Mouse (Mus musculus) stomach, embryonic 15.5 days (tissue): Measurements from ENCODE around the gene Msi2. TPM values are rescaled to one million over a fixed set of nuclear protein-coding genes. Genes with fewer than 3 reads are reported as not detected.

Source experiments
- ATAC-seq: fragments of 200-750 bp; cut with Nextera tagmentation; 2 replicates; pipeline ENCODE4 v1.8.0; 2017; ENCODE audit warnings: low read depth, moderate number of reproducible peaks, moderate TSS enrichment; ENCODE audit not compliant: insufficient read depth, low FRiP score
- H3K27ac ChIP-seq: fragments of 300-500 bp; sonication (generic); 2 replicates; pipeline ENCODE4 v1.5.1; 2015; ENCODE audit warnings: mild to moderate bottlenecking, inconsistent platforms
- H3K27me3 ChIP-seq: fragments of 300-500 bp; sonication (generic); replicated peaks from 2 replicates; pipeline ENCODE4 v1.6.1; 2015; ENCODE audit warnings: inconsistent platforms
- H3K36me3 ChIP-seq: fragments of 300-500 bp; sonication (generic); 2 replicates; pipeline ENCODE4 v1.6.1; 2015; ENCODE audit warnings: inconsistent platforms
- H3K4me1 ChIP-seq: fragments of 300-500 bp; sonication (generic); 2 replicates; pipeline ENCODE4 v1.6.1; 2015; ENCODE audit warnings: inconsistent platforms
- H3K4me2 ChIP-seq: fragments of 300-500 bp; sonication (generic); 2 replicates; pipeline ENCODE4 v1.6.1; 2015; ENCODE audit warnings: mild to moderate bottlenecking, inconsistent platforms
- H3K4me3 ChIP-seq: fragments of 300-500 bp; sonication (generic); replicated peaks from 2 replicates; pipeline ENCODE4 v1.5.1; 2015; ENCODE audit warnings: inconsistent platforms
- H3K9ac ChIP-seq: fragments of 300-500 bp; sonication (generic); 2 replicates; pipeline ENCODE4 v1.6.1; 2015; ENCODE audit warnings: inconsistent platforms
- H3K9me3 ChIP-seq: fragments of 300-500 bp; sonication (generic); 2 replicates; pipeline ENCODE4 v1.6.1; 2016; ENCODE audit warnings: inconsistent platforms
- WGBS: fragments of 180-500 bp; shearing (Covaris S2); methylation state at CpG from one replicate; pipeline ENCODE4 v1.1.7; 2015; 5-methylcytosine and 5-hydroxymethylcytosine counted together
- polyA plus RNA-seq: library from polyadenylated mRNA; unstranded; fragments of >200 nt; fragmentation: Nextera tagmentation; extraction: Ambion mirVana; gene quantifications from 2 replicates; pipeline ENCODE4 v1.2.1, GENCODE M21; 2015

Msi2 gene
- polyA plus RNA-seq, 1 experiment from 2014 or later, result 13.7 TPM

- no peak for ATAC-seq
- Histone ChIP-seq H3K9ac (no peak overlapping the region), H3K4me1 (0 out of 2 replicates have a peak, but pooled peaks cover 7% of the 10 kb centered on the region), H3K4me3 (no peak overlapping the region), H3K27me3 (no peaks in the 10 kb centered on the region), H3K36me3 (peaks cover 27% of the 10 kb centered on the region), H3K9me3 (no peaks in the 10 kb centered on the region), H3K27ac (no peak overlapping the region), H3K4me2 (no peak overlapping the region)
- 60% methylated on average over 11 of the region's 11 CpGs for WGBS
Observed at GRCm38 (mm10) chr11:88707228-88707775, 11.0 kb downstream of the Msi2 start.

GRCm38 (mm10) chr11:88704688-88705087, 13.6 kb downstream of the Msi2 start:
- WGBS, result 81% methylated on average over 10 of the region's 10 CpGs
- Histone ChIP-seq H3K27ac (no peak overlapping the region), H3K4me2 (no peak overlapping the region), H3K4me3 (no peak overlapping the region), H3K9ac (no peak overlapping the region), H3K4me1 (0 out of 2 replicates have a peak, but pooled peaks cover 7% of the 10 kb centered on the region), H3K27me3 (no peaks in the 10 kb centered on the region), H3K9me3 (no peaks in the 10 kb centered on the region), H3K36me3 (peaks cover 15% of the 10 kb centered on the region; the same call in 1 of the 2 replicates)
- ATAC-seq, result no peak

- H3K9ac ChIP-seq, result no peak overlapping the region
- no peaks in the 10 kb centered on the region for H3K9me3 ChIP-seq
- 0 out of 2 replicates have a peak, but pooled peaks cover 7% of the 10 kb centered on the region for H3K4me1 ChIP-seq
- peaks cover 11% of the 10 kb centered on the region; the same call in 1 of the 2 replicates for H3K36me3 ChIP-seq
- H3K4me3 ChIP-seq, result no peak overlapping the region
- H3K4me2 ChIP-seq, result no peak overlapping the region
- H3K27ac ChIP-seq, result no peak overlapping the region
- WGBS, result 49% methylated on average over 4 of the region's 4 CpGs
- no peak for ATAC-seq
- H3K27me3 ChIP-seq, result no peaks in the 10 kb centered on the region
Observed at GRCm38 (mm10) chr11:88703220-88703619, 15.1 kb downstream of the Msi2 start.

GRCm38 (mm10) chr11:88701976-88702659, 16.2 kb downstream of the Msi2 start:
- no peaks in the 10 kb centered on the region for H3K9me3 ChIP-seq
- no peaks in the 10 kb centered on the region for H3K27me3 ChIP-seq
- no peak overlapping the region for H3K4me3 ChIP-seq
- no peak overlapping the region for H3K9ac ChIP-seq
- peaks cover 11% of the 10 kb centered on the region; the same call in 1 of the 2 replicates for H3K36me3 ChIP-seq
- 0 out of 2 replicates have a peak, but pooled peaks cover 7% of the 10 kb centered on the region for H3K4me1 ChIP-seq
- H3K27ac ChIP-seq, result no peak overlapping the region
- WGBS, result 52% methylated on average over 6 of the region's 6 CpGs
- ATAC-seq, result no peak
- no peak overlapping the region for H3K4me2 ChIP-seq

- Histone ChIP-seq H3K4me2 (no peak overlapping the region), H3K27ac (no peak overlapping the region), H3K27me3 (no peaks in the 10 kb centered on the region), H3K4me3 (no peak overlapping the region), H3K9me3 (no peaks in the 10 kb centered on the region), H3K36me3 (peaks cover 7% of the 10 kb centered on the region; the same call in 1 of the 2 replicates), H3K9ac (no peak overlapping the region), H3K4me1 (0 out of 2 replicates have a peak, but pooled peaks cover 10% of the 10 kb centered on the region)
- 79% methylated on average over 6 of the region's 6 CpGs for whole genome bisulfite sequencing
- no peak for ATAC-seq
Observed at GRCm38 (mm10) chr11:88701020-88701419, 17.3 kb downstream of the Msi2 start.

- H3K4me1 ChIP-seq, result 0 out of 2 replicates have a peak, but pooled peaks cover 12% of the 10 kb centered on the region
- no peak overlapping the region for H3K9ac ChIP-seq
- whole genome bisulfite sequencing, result 73% methylated on average over 15 of the region's 15 CpGs
- no peak overlapping the region for H3K4me3 ChIP-seq
- no peaks in the 10 kb centered on the region for H3K27me3 ChIP-seq
- ATAC-seq, result no peak
- peaks cover 7% of the 10 kb centered on the region; the same call in 1 of the 2 replicates for H3K36me3 ChIP-seq
- no peaks in the 10 kb centered on the region for H3K9me3 ChIP-seq
- H3K4me2 ChIP-seq, result no peak overlapping the region
- H3K27ac ChIP-seq, result no peak overlapping the region
Observed at GRCm38 (mm10) chr11:88700202-88700711, 18.1 kb downstream of the Msi2 start.

GRCm38 (mm10) chr11:88693905-88694893, 24.1 kb downstream of the Msi2 start:
- H3K27me3 ChIP-seq, result no peaks in the 10 kb centered on the region
- no peak overlapping the region for H3K4me2 ChIP-seq
- peaks cover 53% of the 10 kb centered on the region for H3K4me1 ChIP-seq
- H3K27ac ChIP-seq, result peak overlapping the region; percentile 51; the same call in 1 of the 2 replicates
- H3K9me3 ChIP-seq, result no peaks in the 10 kb centered on the region
- 32% methylated on average over 20 of the region's 20 CpGs for WGBS
- no peaks in the 10 kb centered on the region; the same call in 1 of the 2 replicates for H3K36me3 ChIP-seq
- H3K4me3 ChIP-seq, result no peak overlapping the region
- no peak overlapping the region for H3K9ac ChIP-seq
- ATAC-seq, result no peak

GRCm38 (mm10) chr11:88693002-88693769, 25.1 kb downstream of the Msi2 start:
- ATAC-seq, result no peak
- Histone ChIP-seq H3K9me3 (no peaks in the 10 kb centered on the region), H3K27me3 (no peaks in the 10 kb centered on the region), H3K9ac (no peak overlapping the region), H3K27ac (peak overlapping the region; percentile 5; the same call in 1 of the 2 replicates), H3K36me3 (no peaks in the 10 kb centered on the region), H3K4me3 (no peak overlapping the region), H3K4me2 (no peak overlapping the region), H3K4me1 (peaks cover 53% of the 10 kb centered on the region)
- WGBS, result 67% methylated on average over 13 of the region's 13 CpGs

GRCm38 (mm10) chr11:88692374-88692773, 25.9 kb downstream of the Msi2 start:
- Histone ChIP-seq H3K36me3 (no peaks in the 10 kb centered on the region), H3K4me3 (no peak overlapping the region), H3K27me3 (no peaks in the 10 kb centered on the region), H3K9me3 (no peaks in the 10 kb centered on the region), H3K27ac (peak overlapping the region; percentile 51), H3K9ac (no peak overlapping the region), H3K4me2 (no peak overlapping the region), H3K4me1 (peaks cover 59% of the 10 kb centered on the region)
- ATAC-seq, result no peak
- 25% methylated on average over 9 of the region's 10 CpGs for WGBS

- Histone ChIP-seq H3K9me3 (no peaks in the 10 kb centered on the region), H3K4me1 (peaks cover 63% of the 10 kb centered on the region), H3K4me3 (no peak overlapping the region), H3K4me2 (0 out of 2 replicates have a peak overlapping the region, but pooled peaks have one; percentile 15), H3K9ac (no peak overlapping the region), H3K27ac (peak overlapping the region; percentile 71), H3K27me3 (no peaks in the 10 kb centered on the region), H3K36me3 (no peaks in the 10 kb centered on the region)
- WGBS, result 12% methylated on average over 12 of the region's 12 CpGs
- no peak for ATAC-seq
Observed at GRCm38 (mm10) chr11:88690556-88691287, 27.6 kb downstream of the Msi2 start.
